Mouse (Mus musculus) MEL-GATA-1-ER (cell line): ENCODE measurements at regions not wholly inside any gene's neighbourhood (a gene's known extent, or its start where the extent isn't known, plus 50 kb on each side); places are given as distances from the start of the nearest gene placed in this dataset.

ENCODE experiments used
- DNase-seq: peaks from one replicate; pipeline ENCODE4 v3.0.0-alpha.2; 2012; ENCODE audit warnings: low read depth; ENCODE audit errors: extremely low read depth

- DNase-seq = no peak
These were observed 96.1 kb upstream of the Naaladl2 start for GRCm38 (mm10) chr3:25240196-25240595.

- peak; percentile 16 for DNase-seq
These were observed 76.5 kb upstream of the Naaladl2 start for GRCm38 (mm10) chr3:25220601-25221000.

GRCm38 (mm10) chr3:25208041-25208685 is 64.1 kb upstream of the Naaladl2 start:
- no peak for DNase-seq
